Mouse (Mus musculus) midbrain, embryonic 16.5 days (tissue): Measurements from ENCODE around the gene Ppm1h. TPM values are rescaled to one million over a fixed set of nuclear protein-coding genes. Genes with fewer than 3 reads are reported as not detected.

Experiments used
- ATAC-seq: fragments of 200-750 bp; cut with Nextera tagmentation; 2 replicates; pipeline ENCODE4 v1.8.0; 2017; ENCODE audit warnings: moderate TSS enrichment
- H3K27ac ChIP-seq: fragments of 300-500 bp; sonication (generic); 2 replicates; pipeline ENCODE4 v1.5.1; 2014; ENCODE audit warnings: mild to moderate bottlenecking, low read length, mixed read lengths
- H3K27me3 ChIP-seq: fragments of 300-500 bp; sonication (generic); 2 replicates; pipeline ENCODE4 v1.6.1; 2014; ENCODE audit warnings: low read depth, low read length, mixed read lengths; ENCODE audit not compliant: control insufficient read depth, insufficient read depth
- H3K36me3 ChIP-seq: fragments of 300-500 bp; sonication (generic); 2 replicates; pipeline ENCODE4 v1.6.1; 2014; ENCODE audit warnings: mild to moderate bottlenecking, low read length, moderate library complexity, mixed read lengths; ENCODE audit not compliant: control insufficient read depth, insufficient read depth
- H3K4me1 ChIP-seq: fragments of 300-500 bp; sonication (generic); 2 replicates; pipeline ENCODE4 v1.6.1; 2014; ENCODE audit warnings: mild to moderate bottlenecking, low read length, mixed read lengths; ENCODE audit not compliant: control insufficient read depth, insufficient read depth
- H3K4me2 ChIP-seq: fragments of 300-500 bp; sonication (generic); 2 replicates; pipeline ENCODE4 v1.6.1; 2014; ENCODE audit warnings: mild to moderate bottlenecking, low read length, mixed read lengths
- H3K4me3 ChIP-seq: fragments of 300-500 bp; sonication (generic); 2 replicates; pipeline ENCODE4 v1.5.1; 2014; ENCODE audit warnings: low read depth, mild to moderate bottlenecking, low read length, moderate library complexity, mixed read lengths
- H3K9ac ChIP-seq: fragments of 300-500 bp; sonication (generic); 2 replicates; pipeline ENCODE4 v1.6.1; 2014; ENCODE audit warnings: low read depth, low read length, mixed read lengths
- H3K9me3 ChIP-seq: fragments of 300-500 bp; sonication (generic); replicated peaks from 2 replicates; pipeline ENCODE4 v1.6.1; 2014; ENCODE audit warnings: mild to moderate bottlenecking, low read length, mixed read lengths; ENCODE audit not compliant: control insufficient read depth, poor library complexity, severe bottlenecking
- WGBS: fragments of 180-500 bp; shearing (Covaris S2); extraction: QIAGEN DNeasy Blood & Tissue Kit; methylation state at CpG from one replicate; pipeline ENCODE4 v1.1.7; 2014; 5-methylcytosine and 5-hydroxymethylcytosine counted together
- polyA plus RNA-seq: library from polyadenylated mRNA; unstranded; fragments of >200 nt; fragmentation: Nextera tagmentation; extraction: Ambion mirVana; gene quantifications from 2 replicates; pipeline ENCODE4 v1.2.1, GENCODE M21; 2015

Gene Ppm1h
- polyA plus RNA-seq, 1 experiment from 2014 or later = 25.2 TPM

- H3K9me3 ChIP-seq = no peaks in the 10 kb centered on the region
Observed at GRCm38 (mm10) chr10:122876964-122877363, 198.4 kb downstream of the Ppm1h start.

GRCm38 (mm10) chr10:122877436-122877835 is 198.9 kb downstream of the Ppm1h start:
- WGBS = 90% methylated on average over 2 of the region's 2 CpGs
- Histone ChIP-seq H3K36me3 (no peaks in the 10 kb centered on the region), H3K4me1 (no peaks in the 10 kb centered on the region), H3K4me3 (no peak overlapping the region), H3K9me3 (no peaks in the 10 kb centered on the region), H3K27me3 (no peaks in the 10 kb centered on the region), H3K4me2 (no peak overlapping the region), H3K27ac (no peak overlapping the region), H3K9ac (no peak overlapping the region)
- ATAC-seq = no peak

More at GRCm38 (mm10) chr10:122876964-122877363, 198.4 kb downstream of the Ppm1h start:
- WGBS = 97% methylated on average over 4 of the region's 4 CpGs
- Histone ChIP-seq H3K36me3 (no peaks in the 10 kb centered on the region), H3K4me1 (no peaks in the 10 kb centered on the region), H3K27me3 (no peaks in the 10 kb centered on the region), H3K27ac (no peak overlapping the region), H3K4me2 (no peak overlapping the region), H3K9ac (no peak overlapping the region), H3K4me3 (no peak overlapping the region)
- no peak for ATAC-seq

- Histone ChIP-seq H3K9me3 (no peaks in the 10 kb centered on the region), H3K9ac (no peak overlapping the region), H3K4me2 (no peak overlapping the region), H3K4me1 (peaks cover 26% of the 10 kb centered on the region), H3K36me3 (no peaks in the 10 kb centered on the region), H3K4me3 (no peak overlapping the region), H3K27ac (no peak overlapping the region), H3K27me3 (no peaks in the 10 kb centered on the region)
- no peak for ATAC-seq
- 65% methylated on average over 10 of the region's 10 CpGs for WGBS
Observed at GRCm38 (mm10) chr10:122881456-122881855, 202.9 kb downstream of the Ppm1h start.

DNA sequence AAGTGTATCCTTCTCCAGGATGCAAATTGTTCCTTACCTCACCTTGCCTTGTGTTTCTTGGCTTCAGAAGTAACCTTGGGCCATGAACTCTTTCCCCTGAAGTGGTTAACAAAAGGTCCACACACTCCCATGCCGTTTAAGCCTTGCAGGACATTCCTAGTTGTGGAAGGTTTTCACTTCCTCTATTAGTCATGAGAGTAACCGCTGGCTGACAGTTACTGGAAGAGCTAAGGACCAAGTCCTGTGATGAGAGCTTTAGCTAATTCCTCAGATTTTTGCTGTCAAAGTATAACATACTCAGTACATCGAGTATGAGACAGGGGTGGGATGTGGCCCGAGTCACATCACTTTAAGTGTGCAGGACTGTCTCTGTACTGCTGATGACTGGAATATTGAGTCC is 204.1 kb downstream of the Ppm1h start:
- no peak for ATAC-seq
- Histone ChIP-seq H3K9ac (no peak overlapping the region), H3K27me3 (no peaks in the 10 kb centered on the region), H3K27ac (0 out of 2 replicates have a peak overlapping the region, but pooled peaks have one; percentile 24), H3K4me1 (peaks cover 37% of the 10 kb centered on the region), H3K4me2 (no peak overlapping the region), H3K36me3 (no peaks in the 10 kb centered on the region), H3K9me3 (no peaks in the 10 kb centered on the region), H3K4me3 (no peak overlapping the region)
- 83% methylated on average over 4 of the region's 4 CpGs for WGBS

- H3K9ac ChIP-seq = peak overlapping the region; percentile 60
- no peaks in the 10 kb centered on the region for H3K36me3 ChIP-seq
- 3% methylated on average over 15 of the region's 15 CpGs for WGBS
- H3K27ac ChIP-seq = peak overlapping the region; percentile 95
- no peak overlapping the region for H3K4me3 ChIP-seq
- H3K9me3 ChIP-seq = no peaks in the 10 kb centered on the region
- H3K4me1 ChIP-seq = peaks cover 47% of the 10 kb centered on the region
- no peaks in the 10 kb centered on the region for H3K27me3 ChIP-seq
- peak overlapping the region; percentile 17 for H3K4me2 ChIP-seq
- ATAC-seq = peak; percentile 83
Observed at GRCm38 (mm10) chr10:122883823-122884743, 205.5 kb downstream of the Ppm1h start.

GRCm38 (mm10) chr10:122885301-122885700 is 206.7 kb downstream of the Ppm1h start:
- no peak for ATAC-seq
- Histone ChIP-seq H3K9ac (peak overlapping the region; percentile 22; the same call in 1 of the 2 replicates), H3K36me3 (no peaks in the 10 kb centered on the region), H3K9me3 (no peaks in the 10 kb centered on the region), H3K27ac (peak overlapping the region; percentile 95), H3K4me3 (no peak overlapping the region), H3K4me2 (no peak overlapping the region), H3K27me3 (no peaks in the 10 kb centered on the region), H3K4me1 (peaks cover 47% of the 10 kb centered on the region)
- 59% methylated on average over 5 of the region's 5 CpGs for WGBS

- 2% methylated on average over 22 of the region's 26 CpGs for WGBS
- peak; percentile 43 for ATAC-seq
- no peaks in the 10 kb centered on the region for H3K9me3 ChIP-seq
Observed at GRCm38 (mm10) chr10:122886055-122886915, 207.7 kb downstream of the Ppm1h start.

GRCm38 (mm10) chr10:122886916-122887527 is 208.5 kb downstream of the Ppm1h start:
- Histone ChIP-seq H3K4me1 (peaks cover 47% of the 10 kb centered on the region), H3K36me3 (no peaks in the 10 kb centered on the region), H3K27me3 (no peaks in the 10 kb centered on the region), H3K9me3 (no peaks in the 10 kb centered on the region), H3K4me2 (peak overlapping the region; percentile 42), H3K27ac (peak overlapping the region; percentile 91), H3K4me3 (no peak overlapping the region), H3K9ac (peak overlapping the region; percentile 58)
- ATAC-seq = peak; percentile 23; the same call in 1 of the 2 replicates
- WGBS = 29% methylated on average over 14 of the region's 14 CpGs

More at GRCm38 (mm10) chr10:122886055-122886915, 207.7 kb downstream of the Ppm1h start:
- H3K27ac ChIP-seq = peak overlapping the region; percentile 91
- no peak overlapping the region for H3K4me3 ChIP-seq
- peak overlapping the region; percentile 42 for H3K4me2 ChIP-seq
- H3K9ac ChIP-seq = peak overlapping the region; percentile 58
- peaks cover 47% of the 10 kb centered on the region for H3K4me1 ChIP-seq
- no peaks in the 10 kb centered on the region for H3K36me3 ChIP-seq
- no peaks in the 10 kb centered on the region for H3K27me3 ChIP-seq
